Mouse (Mus musculus): ENCODE data around the gene Trp53tg5. TPM values are rescaled to one million over a fixed set of nuclear protein-coding genes. Genes with fewer than 3 reads are reported as not detected.

Gene Trp53tg5
- polyA plus RNA-seq, 1 experiment: 97.8 TPM

DNA sequence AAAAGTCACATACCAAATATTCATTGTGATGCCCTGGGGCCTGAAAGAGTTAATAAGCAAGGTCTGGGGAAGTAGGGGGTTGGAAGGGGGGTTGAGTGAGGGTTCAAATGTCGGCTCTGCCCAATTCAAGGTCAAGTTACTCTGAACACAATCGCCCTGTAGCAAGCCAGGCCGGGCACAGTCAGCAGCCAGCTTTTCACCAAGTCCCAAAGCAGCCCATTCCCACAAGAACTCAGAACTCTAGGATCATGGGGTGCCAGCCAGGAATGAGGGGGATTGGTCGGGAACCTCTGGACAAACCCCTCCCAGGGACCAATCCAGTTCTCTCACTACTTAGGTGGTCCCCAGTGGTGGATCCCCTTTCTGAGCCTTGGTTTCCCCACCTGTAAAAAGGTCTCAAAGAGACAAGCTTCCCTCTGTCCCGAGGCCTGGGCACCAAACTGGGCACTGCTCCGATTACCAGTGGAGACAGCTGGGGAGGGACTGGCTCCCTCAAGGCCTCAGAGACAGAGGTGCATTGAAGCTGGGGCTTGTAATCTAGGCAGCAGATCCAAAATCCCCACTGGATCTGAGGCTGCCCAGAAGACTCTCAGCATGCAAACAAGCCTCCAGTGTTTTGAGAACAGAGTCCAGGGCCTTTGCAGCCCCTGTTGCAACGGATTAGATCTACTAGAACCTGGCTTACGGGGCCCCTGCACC lies 37.2 kb downstream of the Trp53tg5 start:
- no peak overlapping the region for H3K4me3 ChIP-seq (ENCODE audit: control insufficient read depth, low read depth, low read length)
- no peak overlapping the region for H3K27ac ChIP-seq (ENCODE audit: control insufficient read depth, insufficient read depth, low read depth, low read length)
- H3K36me3 ChIP-seq (ENCODE audit: control insufficient read depth, insufficient read depth, low read length): no peaks in the 10 kb centered on the region
- H3K4me1 ChIP-seq (ENCODE audit: control insufficient read depth, insufficient read depth, low read length): peaks cover 15% of the 10 kb centered on the region
- H3K27me3 ChIP-seq (ENCODE audit: control insufficient read depth, insufficient read depth, low read length): no peaks in the 10 kb centered on the region
- no peak for TF ChIP-seq POLR2A (IDR thresholded peaks at IDR 0.05; ENCODE audit: control insufficient read depth, low read depth, low read length)

DNA sequence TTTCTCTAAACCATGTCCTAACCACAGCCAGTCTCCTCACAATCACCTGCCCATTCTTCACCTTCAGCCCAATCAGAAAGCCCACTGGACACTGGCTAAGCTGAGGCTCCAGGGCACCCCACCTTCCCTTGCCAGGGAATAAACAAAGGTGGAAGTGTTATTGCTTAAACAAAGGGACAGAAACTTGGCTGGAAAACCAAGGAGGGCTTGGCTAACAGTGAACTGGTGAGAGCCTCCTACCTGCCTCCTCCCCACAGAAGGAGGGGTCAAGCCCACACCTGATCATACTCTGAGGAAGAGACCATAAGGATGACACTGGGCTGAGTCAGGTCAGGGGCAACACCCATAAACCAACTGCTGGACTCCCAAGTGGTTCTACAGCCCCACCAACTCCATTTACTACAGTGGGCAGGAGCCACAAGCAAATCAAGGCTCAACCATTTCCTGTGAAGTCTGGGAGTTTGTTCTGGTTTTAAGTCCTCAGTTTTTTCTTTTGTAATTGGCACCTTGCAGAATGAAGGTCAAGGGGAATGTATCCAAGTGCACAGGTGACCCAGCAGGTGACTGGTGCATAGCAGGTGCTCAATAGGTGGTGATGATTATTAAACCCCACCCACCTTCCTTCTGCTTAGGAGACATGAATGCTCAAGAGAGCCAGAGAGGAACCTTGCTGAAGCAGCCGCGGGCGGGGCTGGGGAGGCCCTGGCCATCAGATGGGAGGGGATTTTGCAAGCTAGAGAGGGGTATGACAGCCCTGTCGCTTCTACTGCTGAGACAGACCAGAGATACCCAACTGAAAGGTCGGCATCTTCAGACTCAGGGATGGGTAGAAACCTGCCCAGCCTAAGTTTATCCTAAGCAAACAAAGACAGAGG lies 38.1 kb downstream of the Trp53tg5 start:
- Histone ChIP-seq H3K27me3 (ENCODE audit: control insufficient read depth, insufficient read depth, low read length) (no peaks in the 10 kb centered on the region), H3K4me1 (ENCODE audit: control insufficient read depth, insufficient read depth, low read length) (peaks cover 23% of the 10 kb centered on the region), H3K4me3 (ENCODE audit: control insufficient read depth, low read depth, low read length) (no peak overlapping the region), H3K36me3 (ENCODE audit: control insufficient read depth, insufficient read depth, low read length) (no peaks in the 10 kb centered on the region), H3K27ac (ENCODE audit: control insufficient read depth, insufficient read depth, low read depth, low read length) (no peak overlapping the region)
- TF ChIP-seq POLR2A (IDR thresholded peaks at IDR 0.05; ENCODE audit: control insufficient read depth, low read depth, low read length) (no peak), CTCF (IDR thresholded peaks at IDR 0.05; ENCODE audit: control insufficient read depth, insufficient read depth, insufficient replicate concordance, low read depth, low read length) (no peak)

DNA sequence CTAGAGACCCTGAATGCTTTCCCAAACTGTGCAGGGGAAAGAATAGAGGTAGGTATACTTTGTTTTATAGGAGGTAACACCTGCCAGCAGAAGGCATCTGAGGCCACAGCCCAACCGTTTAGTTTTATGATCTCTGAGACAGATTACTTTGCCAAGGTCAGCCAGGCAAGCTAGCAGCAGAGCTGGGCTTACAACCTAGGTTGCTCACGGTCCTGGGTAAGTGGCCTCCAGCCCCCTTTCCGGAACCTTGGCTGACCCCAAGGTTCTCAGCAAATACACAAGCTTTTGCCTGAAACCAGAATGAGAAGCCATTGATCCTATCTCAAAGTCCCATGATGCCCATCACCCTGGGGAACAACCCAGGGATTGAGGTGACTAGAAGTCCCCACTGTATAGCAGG lies 38.8 kb downstream of the Trp53tg5 start:
- Histone ChIP-seq H3K4me1 (ENCODE audit: control insufficient read depth, insufficient read depth, low read length) (peaks cover 26% of the 10 kb centered on the region), H3K27me3 (ENCODE audit: control insufficient read depth, insufficient read depth, low read length) (no peaks in the 10 kb centered on the region), H3K27ac (ENCODE audit: control insufficient read depth, insufficient read depth, low read depth, low read length) (no peak overlapping the region), H3K4me3 (ENCODE audit: control insufficient read depth, low read depth, low read length) (no peak overlapping the region), H3K36me3 (ENCODE audit: control insufficient read depth, insufficient read depth, low read length) (no peaks in the 10 kb centered on the region)
- TF ChIP-seq POLR2A (IDR thresholded peaks at IDR 0.05; ENCODE audit: control insufficient read depth, low read depth, low read length) (no peak), CTCF (IDR thresholded peaks at IDR 0.05; ENCODE audit: control insufficient read depth, insufficient read depth, insufficient replicate concordance, low read depth, low read length) (no peak)

DNA sequence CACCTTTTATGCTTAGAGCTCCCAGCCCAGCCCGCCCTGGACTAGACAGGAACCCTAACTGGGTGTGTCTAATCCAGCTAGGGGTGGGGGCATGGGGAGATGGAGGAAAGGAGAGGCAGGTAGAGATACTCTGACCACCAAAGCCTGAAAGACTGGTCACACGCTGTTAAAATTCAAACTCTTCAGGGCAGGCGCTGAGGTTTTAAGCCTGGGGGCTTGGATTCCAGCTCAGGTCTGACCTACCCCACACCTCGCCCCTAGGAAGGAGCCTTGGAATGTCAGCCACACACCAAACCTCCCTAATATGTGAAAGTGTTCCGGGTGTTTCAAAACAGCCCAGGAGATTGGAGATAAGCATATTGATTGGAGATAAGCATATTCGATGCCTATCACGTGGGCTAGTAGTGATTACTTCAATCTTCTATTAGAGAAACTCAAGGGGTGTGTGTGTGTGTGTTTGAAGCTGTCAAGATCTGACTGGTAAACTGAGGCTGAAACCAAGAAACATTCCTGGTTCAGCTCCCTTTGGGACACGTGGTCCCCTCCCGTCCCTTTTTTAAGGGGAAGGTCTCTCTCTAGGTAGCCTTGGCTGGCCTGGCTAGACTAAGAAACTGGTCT lies 40.1 kb downstream of the Trp53tg5 start:
- H3K4me3 ChIP-seq (ENCODE audit: control insufficient read depth, low read depth, low read length): no peak overlapping the region
- H3K27ac ChIP-seq (ENCODE audit: control insufficient read depth, insufficient read depth, low read depth, low read length): no peak overlapping the region; the same call in 1 of the 2 replicates
- H3K27me3 ChIP-seq (ENCODE audit: control insufficient read depth, insufficient read depth, low read length): no peaks in the 10 kb centered on the region
- H3K4me1 ChIP-seq (ENCODE audit: control insufficient read depth, insufficient read depth, low read length): peaks cover 24% of the 10 kb centered on the region
- no peak for TF ChIP-seq CTCF (IDR thresholded peaks at IDR 0.05; ENCODE audit: control insufficient read depth, insufficient read depth, insufficient replicate concordance, low read depth, low read length)
- TF ChIP-seq POLR2A (IDR thresholded peaks at IDR 0.05; ENCODE audit: control insufficient read depth, low read depth, low read length): no peak
- H3K36me3 ChIP-seq (ENCODE audit: control insufficient read depth, insufficient read depth, low read length): no peaks in the 10 kb centered on the region

DNA sequence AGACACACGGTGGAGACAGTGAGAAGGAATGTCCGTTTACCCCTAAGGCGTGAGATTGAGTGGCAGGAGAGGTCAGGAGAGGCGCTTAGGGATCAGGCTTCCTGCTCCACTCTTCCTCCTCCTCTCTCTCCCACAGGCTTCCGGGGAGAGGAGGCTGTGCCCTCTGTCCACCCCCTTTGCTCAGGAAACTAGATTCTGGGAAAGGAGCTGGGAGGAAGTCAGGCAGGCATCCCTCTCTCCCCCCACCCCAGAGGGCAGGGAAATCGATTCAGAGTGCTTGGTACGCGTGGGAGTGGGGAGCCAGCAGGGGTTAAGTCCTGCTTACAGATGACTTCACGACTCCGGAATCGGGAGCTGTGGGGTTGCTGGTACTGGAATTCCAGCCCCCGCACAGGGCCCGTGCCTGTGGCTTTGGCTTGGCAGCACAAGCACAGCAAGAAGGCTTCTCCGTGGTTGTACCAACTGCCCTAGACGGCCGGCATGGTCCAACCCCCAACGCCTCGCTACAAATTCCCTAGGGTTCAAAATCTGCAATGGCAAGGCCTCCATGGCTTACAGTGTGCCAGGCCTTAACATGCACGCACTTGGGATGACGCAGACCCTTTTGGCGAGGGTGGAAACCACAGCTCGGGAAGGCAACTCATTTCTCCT lies 40.9 kb downstream of the Trp53tg5 start:
- Histone ChIP-seq H3K4me3 (ENCODE audit: control insufficient read depth, low read depth, low read length) (no peak overlapping the region), H3K27ac (ENCODE audit: control insufficient read depth, insufficient read depth, low read depth, low read length) (no peak overlapping the region; the same call in none of the 2 replicates), H3K36me3 (ENCODE audit: control insufficient read depth, insufficient read depth, low read length) (no peaks in the 10 kb centered on the region), H3K27me3 (ENCODE audit: control insufficient read depth, insufficient read depth, low read length) (no peaks in the 10 kb centered on the region), H3K4me1 (ENCODE audit: control insufficient read depth, insufficient read depth, low read length) (peaks cover 24% of the 10 kb centered on the region)
- TF ChIP-seq CTCF (IDR thresholded peaks at IDR 0.05; ENCODE audit: control insufficient read depth, insufficient read depth, insufficient replicate concordance, low read depth, low read length): no peak
- TF ChIP-seq POLR2A (IDR thresholded peaks at IDR 0.05; ENCODE audit: control insufficient read depth, low read depth, low read length): no peak

DNA sequence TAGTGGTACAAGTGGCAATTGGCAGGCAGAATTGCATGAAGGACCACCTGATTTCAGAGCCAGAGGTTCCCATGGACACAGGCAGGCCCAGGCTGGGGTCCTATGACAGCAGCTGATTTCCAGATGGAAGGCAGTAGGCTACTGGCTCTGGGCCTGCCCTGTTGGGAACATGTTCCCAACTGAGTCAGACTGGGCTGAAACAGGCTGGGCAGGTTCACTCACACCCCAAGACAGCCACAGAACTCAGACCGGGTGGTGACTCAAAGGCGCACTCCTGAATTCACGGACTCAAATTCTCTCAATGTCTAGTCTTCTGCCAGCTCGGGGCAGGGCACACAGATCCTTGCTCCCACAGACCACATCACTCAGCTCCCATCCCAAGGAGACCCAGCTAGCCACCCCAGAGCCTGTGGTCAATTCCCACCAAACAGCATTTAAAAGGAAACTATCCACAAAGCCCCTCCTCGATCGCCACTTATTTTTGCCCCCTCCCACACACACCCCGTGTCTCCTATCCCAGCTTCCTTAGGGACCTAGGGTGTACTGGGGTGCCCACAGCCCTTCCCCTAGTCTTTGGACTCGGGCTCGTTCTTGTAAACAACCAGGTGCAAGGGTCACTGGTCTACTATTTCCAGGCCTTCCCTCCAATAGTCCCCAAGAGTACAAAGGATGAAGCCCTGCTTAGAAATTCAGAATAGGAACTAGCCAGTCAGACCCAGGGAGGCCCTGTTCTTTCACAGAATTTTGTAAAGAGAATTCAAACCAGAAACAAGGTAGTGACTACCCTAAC lies 41.7 kb downstream of the Trp53tg5 start:
- Histone ChIP-seq H3K27ac (ENCODE audit: control insufficient read depth, insufficient read depth, low read depth, low read length) (no peak overlapping the region), H3K4me3 (ENCODE audit: control insufficient read depth, low read depth, low read length) (no peak overlapping the region), H3K36me3 (ENCODE audit: control insufficient read depth, insufficient read depth, low read length) (no peaks in the 10 kb centered on the region), H3K4me1 (ENCODE audit: control insufficient read depth, insufficient read depth, low read length) (peaks cover 24% of the 10 kb centered on the region), H3K27me3 (ENCODE audit: control insufficient read depth, insufficient read depth, low read length) (no peaks in the 10 kb centered on the region)
- TF ChIP-seq CTCF (IDR thresholded peaks at IDR 0.05; ENCODE audit: control insufficient read depth, insufficient read depth, insufficient replicate concordance, low read depth, low read length) (no peak), POLR2A (IDR thresholded peaks at IDR 0.05; ENCODE audit: control insufficient read depth, low read depth, low read length) (no peak)
